Mouse (Mus musculus) MEL (cell line): ENCODE measurements around the gene Pemt. TPM values are rescaled to one million over a fixed set of nuclear protein-coding genes. Genes with fewer than 3 reads are reported as not detected.

Experiments used
- DNase-seq: peaks from one replicate; pipeline ENCODE4 v3.0.0; 2011; ENCODE audit warnings: low read depth, low spot score
- H3K27ac ChIP-seq: 2 replicates; pipeline ENCODE4 v1.5.1; 2012; ENCODE audit warnings: low read depth, mild to moderate bottlenecking, control low read depth, low read length, moderate library complexity; ENCODE audit not compliant: control insufficient read depth
- H3K27me3 ChIP-seq, 2 experiments: fragments of 150-350 bp in 1 of 2; sonication (generic) in 1 of 2; 2 replicates each; pipeline ENCODE4 v1.6.1; 2012; ENCODE audit warnings: low read length in 2 of 2, mild to moderate bottlenecking in 2 of 2, improper control_type of control experiment in 1 of 2, moderate library complexity in 1 of 2; ENCODE audit not compliant: insufficient read depth in 2 of 2, control insufficient read depth in 1 of 2
- H3K36me3 ChIP-seq, 2 experiments: 2 replicates each; pipeline ENCODE4 v1.6.1; 2012 to 2014; ENCODE audit warnings: low read length in 2 of 2, improper control_type of control experiment in 1 of 2, inconsistent platforms in 1 of 2, mild to moderate bottlenecking in 1 of 2; ENCODE audit not compliant: insufficient read depth in 2 of 2, control insufficient read depth in 1 of 2
- H3K4me1 ChIP-seq, 2 experiments: fragments of 150-350 bp in 1 of 2; sonication (generic) in 1 of 2; 2 replicates each; pipeline ENCODE4 v1.6.1; 2012; ENCODE audit warnings: low read length in 2 of 2, improper control_type of control experiment in 1 of 2, mild to moderate bottlenecking in 1 of 2; ENCODE audit not compliant: insufficient read depth in 2 of 2, control insufficient read depth in 1 of 2
- H3K4me3 ChIP-seq, 2 experiments: fragments of 150-350 bp in 1 of 2; sonication (generic) in 1 of 2; 2 replicates each; pipeline ENCODE4 v1.5.1; 2012; ENCODE audit warnings: low read depth in 2 of 2, low read length in 2 of 2, mild to moderate bottlenecking in 2 of 2, moderate library complexity in 2 of 2, control low read depth in 1 of 2, improper control_type of control experiment in 1 of 2; ENCODE audit not compliant: control insufficient read depth in 1 of 2, insufficient read depth in 1 of 2
- H3K79me2 ChIP-seq: 2 replicates; pipeline ENCODE4 v1.6.1; 2012; ENCODE audit warnings: mild to moderate bottlenecking, low read length, moderate library complexity; ENCODE audit not compliant: control insufficient read depth, poor library complexity, insufficient read depth
- H3K9ac ChIP-seq: 2 replicates; pipeline ENCODE4 v1.6.1; 2012; ENCODE audit warnings: low read depth, mild to moderate bottlenecking, control low read depth, low read length, moderate library complexity; ENCODE audit not compliant: control insufficient read depth, poor library complexity, severe bottlenecking
- H3K9me3 ChIP-seq: fragments of 150-350 bp; sonication (generic); replicated peaks from 2 replicates; pipeline ENCODE4 v1.6.1; 2012; ENCODE audit warnings: mild to moderate bottlenecking, low read length, improper control_type of control experiment, moderate library complexity; ENCODE audit not compliant: insufficient read depth
- CHD1 ChIP-seq: IDR thresholded peaks from 2 replicates; pipeline ENCODE4 v1.6.1; 2012; ENCODE audit warnings: low read depth, mild to moderate bottlenecking, inconsistent platforms, low read length, improper control_type of control experiment
- E2F4 ChIP-seq: IDR thresholded peaks from 2 replicates; pipeline ENCODE4 v1.6.1; 2011; ENCODE audit warnings: low read depth, low read length, improper control_type of control experiment, borderline replicate concordance
- HCFC1 ChIP-seq: IDR thresholded peaks from 2 replicates; pipeline ENCODE4 v1.6.1; 2012; ENCODE audit warnings: low read depth, mild to moderate bottlenecking, inconsistent platforms, low read length, improper control_type of control experiment, moderate library complexity
- JUND ChIP-seq: IDR thresholded peaks from 2 replicates; pipeline ENCODE4 v1.6.1; 2011; ENCODE audit warnings: low read depth, mild to moderate bottlenecking, improper control_type of control experiment, low read length
- KAT2A ChIP-seq: conservative IDR thresholded peaks from 2 replicates; pipeline ENCODE4 v1.6.1; 2012; ENCODE audit warnings: low read depth, low read length, improper control_type of control experiment, inconsistent platforms
- MEF2A ChIP-seq: IDR thresholded peaks from 2 replicates; pipeline ENCODE4 v1.6.1; 2014; ENCODE audit warnings: low read depth, mild to moderate bottlenecking, inconsistent platforms, low read length, improper control_type of control experiment; ENCODE audit not compliant: poor library complexity, insufficient replicate concordance, severe bottlenecking; ENCODE audit errors: extremely low read depth
- MXI1 ChIP-seq: IDR thresholded peaks from 2 replicates; pipeline ENCODE4 v1.6.1; 2011; ENCODE audit warnings: mild to moderate bottlenecking, low read depth, low read length, improper control_type of control experiment
- MYC ChIP-seq: IDR thresholded peaks from 2 replicates; pipeline ENCODE4 v1.6.1; 2011; ENCODE audit warnings: low read depth, mild to moderate bottlenecking, low read length, improper control_type of control experiment, moderate library complexity
- POLR2AphosphoS2 ChIP-seq: IDR thresholded peaks from 2 replicates; pipeline ENCODE4 v1.6.1; 2011; ENCODE audit warnings: low read length, improper control_type of control experiment
- POLR2AphosphoS5 ChIP-seq: IDR thresholded peaks from 2 replicates; pipeline ENCODE4 v1.6.1; 2012; ENCODE audit warnings: low read depth, borderline replicate concordance, mild to moderate bottlenecking, inconsistent platforms, low read length, moderate library complexity, mixed read lengths
- RAD21 ChIP-seq: IDR thresholded peaks from 2 replicates; pipeline ENCODE4 v1.6.1; 2011; ENCODE audit warnings: mild to moderate bottlenecking, low read depth, low read length, improper control_type of control experiment
- TCF12 ChIP-seq: IDR thresholded peaks from 2 replicates; pipeline ENCODE4 v1.6.1; 2014; ENCODE audit warnings: low read depth, mild to moderate bottlenecking, inconsistent platforms, low read length, improper control_type of control experiment, moderate library complexity
- UBTF ChIP-seq: IDR thresholded peaks from 2 replicates; pipeline ENCODE4 v1.6.1; 2012; ENCODE audit warnings: low read depth, mild to moderate bottlenecking, inconsistent platforms, low read length, improper control_type of control experiment, moderate library complexity, borderline replicate concordance; ENCODE audit not compliant: insufficient read depth
- USF1 ChIP-seq: IDR thresholded peaks from 2 replicates; pipeline ENCODE4 v1.6.1; 2014; ENCODE audit warnings: low read depth, mild to moderate bottlenecking, inconsistent platforms, low read length, improper control_type of control experiment, moderate library complexity
- USF2 ChIP-seq, 2 experiments: IDR thresholded peaks; 2 replicates each; pipeline ENCODE4 v1.6.1; 2011 to 2012; ENCODE audit warnings: improper control_type of control experiment in 2 of 2, low read length in 2 of 2, borderline replicate concordance in 1 of 2, inconsistent platforms in 1 of 2, low read depth in 1 of 2, mild to moderate bottlenecking in 1 of 2; ENCODE audit not compliant: insufficient read depth in 1 of 2
- ZKSCAN1 ChIP-seq: IDR thresholded peaks from 2 replicates; pipeline ENCODE4 v1.6.1; 2012; ENCODE audit warnings: low read depth, mild to moderate bottlenecking, inconsistent platforms, low read length, improper control_type of control experiment, moderate library complexity
- ZNF384 ChIP-seq: IDR thresholded peaks from 2 replicates; pipeline ENCODE4 v1.6.1; 2012; ENCODE audit warnings: low read depth, mild to moderate bottlenecking, inconsistent platforms, low read length, improper control_type of control experiment
- polyA plus RNA-seq, 2 experiments: library from polyadenylated mRNA; stranded (reverse) in 1 of 2; unstranded in 1 of 2; fragments of >175 nt in 1 of 2; fragments of >200 nt in 1 of 2; gene quantifications; 2 replicates each; pipeline versions ENCODE4 v1.2.1 to v1.2.4; 2012; ENCODE audit warnings: low replicate concordance in 2 of 2, low read depth in 1 of 2; ENCODE audit not compliant: insufficient read length in 2 of 2, insufficient read depth in 1 of 2, missing spikeins in 1 of 2
- total RNA-seq: library from RNA; depleted of rRNA; stranded (reverse); fragments of 300-350 nt; gene quantifications from 2 replicates; pipeline ENCODE4 v1.2.3, GENCODE M21; 2012

Gene Pemt
- total and polyA plus RNA-seq, 3 experiments = 26.1 to 27.9 TPM; not detected in 1

DNA sequence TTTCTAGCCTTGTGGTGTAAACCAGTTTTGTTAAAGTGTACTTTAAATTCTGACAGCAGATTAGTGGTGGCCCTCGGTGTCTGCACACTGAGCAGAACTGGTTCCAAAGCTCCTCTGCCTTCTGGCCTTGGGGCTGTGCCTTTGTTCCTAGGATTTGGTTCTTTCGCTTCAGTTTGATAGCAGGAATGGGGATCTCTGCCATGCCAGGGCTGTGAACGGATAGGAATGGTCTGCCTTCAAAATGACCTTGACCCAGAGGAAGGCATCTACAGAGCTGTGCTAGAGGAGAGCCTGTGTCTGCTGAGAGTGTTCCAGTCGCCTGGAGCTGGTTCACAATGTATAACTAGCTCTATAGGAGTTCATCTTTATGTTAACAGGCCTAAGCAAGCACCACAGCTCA is 86.8 kb downstream of the Pemt start:
- Histone ChIP-seq H3K27me3 (no peaks in the 10 kb centered on the region), H3K36me3 (peaks cover 2 to 9% of the 10 kb centered on the region in 2 experiments), H3K79me2 (peaks cover 1% of the 10 kb centered on the region; the same call in 1 of the 2 replicates), H3K4me1 (peaks cover 6 to 13% of the 10 kb centered on the region in 2 experiments; a peak in 3 of 4 replicates)
- TF ChIP-seq USF1 = no peak
- no peak for TF ChIP-seq MEF2A
- TF ChIP-seq HCFC1 = no peak
- no peak for TF ChIP-seq UBTF
- no peak for TF ChIP-seq JUND
- TF ChIP-seq USF2 (IDR thresholded peaks at IDR 0.05; ENCODE audit: borderline replicate concordance in 1 of 2, insufficient read depth in 1 of 2, low read depth in 1 of 2, low read length in 2 of 2) = no peak
- no peak for TF ChIP-seq RAD21
- TF ChIP-seq CHD1 = no peak
- TF ChIP-seq KAT2A = no peak
- TF ChIP-seq ZNF384 = no peak
- TF ChIP-seq MXI1 = no peak
- no peak for TF ChIP-seq MYC
- no peak for TF ChIP-seq TCF12
- no peak for TF ChIP-seq POLR2AphosphoS2
- no peak for TF ChIP-seq POLR2AphosphoS5
- TF ChIP-seq, all 39 proteins: peak for 0
- H3K4me3 ChIP-seq = no peak overlapping the region
- H3K9me3 ChIP-seq = no peaks in the 10 kb centered on the region
- no peak overlapping the region for H3K9ac ChIP-seq
- no peak overlapping the region for H3K27ac ChIP-seq
- DNase-seq = no peak

DNA sequence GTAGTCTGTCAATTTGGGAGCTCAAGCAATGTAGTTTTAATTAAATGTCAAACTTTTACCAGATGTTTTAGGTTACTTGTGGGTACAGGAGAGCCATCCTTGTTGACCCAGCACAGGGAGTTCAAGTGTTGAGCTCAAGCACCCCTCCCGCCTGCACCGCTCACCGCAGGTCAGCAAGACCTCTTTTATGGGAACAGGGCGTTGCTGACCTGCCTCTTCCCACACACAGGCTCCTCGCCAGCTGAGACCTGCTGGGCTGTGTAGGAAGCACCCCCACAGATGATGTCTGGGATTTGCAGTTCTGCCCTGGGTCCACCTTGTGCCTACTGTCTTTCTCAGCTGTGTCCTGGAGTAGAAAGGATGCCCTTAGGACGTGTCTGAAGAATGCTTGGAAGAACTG is 89.5 kb downstream of the Pemt start:
- Histone ChIP-seq H3K36me3 (peaks cover 0 to 9% of the 10 kb centered on the region in 2 experiments), H3K27me3 (no peaks in the 10 kb centered on the region), H3K79me2 (peaks cover 10% of the 10 kb centered on the region), H3K27ac (no peak overlapping the region), H3K9me3 (no peaks in the 10 kb centered on the region), H3K9ac (no peak overlapping the region), H3K4me1 (peaks cover 6 to 13% of the 10 kb centered on the region in 2 experiments; a peak in 3 of 4 replicates), H3K4me3 (no peak overlapping the region)
- no peak for DNase-seq
- no peak for TF ChIP-seq USF2 (IDR thresholded peaks at IDR 0.05; ENCODE audit: borderline replicate concordance in 1 of 2, insufficient read depth in 1 of 2, low read depth in 1 of 2, low read length in 2 of 2)
- TF ChIP-seq ZKSCAN1 = no peak
- TF ChIP-seq ZNF384 = no peak
- TF ChIP-seq E2F4 = no peak
- TF ChIP-seq, all 39 proteins: peak for 0
